Mouse (Mus musculus) bone marrow, adult 2 months (tissue): ENCODE results near the gene Rasa2.

Experiments
- CTCF ChIP-seq: fragments of 200-500 bp; IDR thresholded peaks from 2 replicates; pipeline ENCODE4 v1.5.1; 2011; ENCODE audit warnings: low read length, control low read depth; ENCODE audit not compliant: control insufficient read depth, insufficient read depth
- POLR2A ChIP-seq: fragments of 200-500 bp; IDR thresholded peaks from 2 replicates; pipeline ENCODE4 v1.6.1; 2011; ENCODE audit warnings: low read depth, mild to moderate bottlenecking, control low read depth, low read length, borderline replicate concordance; ENCODE audit not compliant: control insufficient read depth

GRCm38 (mm10) chr9:96566470-96566996, 64.9 kb downstream of the Rasa2 start:
- TF ChIP-seq POLR2A: no peak
- TF ChIP-seq CTCF: no peak
